Mouse (Mus musculus) MEL (cell line): ENCODE measurements around the gene Tas2r119.

Experiments
- CTCF ChIP-seq, 3 experiments: IDR thresholded peaks in 2 of 3; conservative IDR thresholded peaks in 1 of 3; 2 replicates each; pipeline ENCODE4 v1.5.1; 2011 to 2012; ENCODE audit warnings: low read length in 3 of 3, low read depth in 2 of 3, mild to moderate bottlenecking in 2 of 3, improper control_type of control experiment in 1 of 3, inconsistent platforms in 1 of 3, mixed read lengths in 1 of 3, moderate library complexity in 1 of 3; ENCODE audit not compliant: control insufficient read depth in 1 of 3, insufficient read depth in 1 of 3, poor library complexity in 1 of 3, severe bottlenecking in 1 of 3
- E2F4 ChIP-seq: IDR thresholded peaks from 2 replicates; pipeline ENCODE4 v1.6.1; 2011; ENCODE audit warnings: low read depth, low read length, improper control_type of control experiment, borderline replicate concordance
- ELF1 ChIP-seq: IDR thresholded peaks from 2 replicates; pipeline ENCODE4 v1.6.1; 2014; ENCODE audit warnings: low read depth, mild to moderate bottlenecking, inconsistent platforms, low read length, improper control_type of control experiment, moderate library complexity
- EP300 ChIP-seq, 2 experiments: IDR thresholded peaks; 2 replicates each; pipeline ENCODE4 v1.6.1; 2011; ENCODE audit warnings: improper control_type of control experiment in 2 of 2, low read length in 2 of 2, low read depth in 1 of 2, mild to moderate bottlenecking in 1 of 2
- HCFC1 ChIP-seq: IDR thresholded peaks from 2 replicates; pipeline ENCODE4 v1.6.1; 2012; ENCODE audit warnings: low read depth, mild to moderate bottlenecking, inconsistent platforms, low read length, improper control_type of control experiment, moderate library complexity
- MYB ChIP-seq: IDR thresholded peaks from 2 replicates; pipeline ENCODE4 v1.6.1; 2011; ENCODE audit warnings: mild to moderate bottlenecking, low read depth, low read length, improper control_type of control experiment
- NRF1 ChIP-seq: IDR thresholded peaks from 2 replicates; pipeline ENCODE4 v1.6.1; 2014; ENCODE audit warnings: low read depth, mild to moderate bottlenecking, inconsistent platforms, low read length, improper control_type of control experiment, moderate library complexity; ENCODE audit not compliant: poor library complexity, insufficient read depth, severe bottlenecking
- POLR2A ChIP-seq, 2 experiments: IDR thresholded peaks; 2 replicates each; pipeline ENCODE4 v1.6.1; 2011 to 2012; ENCODE audit warnings: low read length in 2 of 2, mild to moderate bottlenecking in 2 of 2, control low read depth in 1 of 2, improper control_type of control experiment in 1 of 2, low read depth in 1 of 2, moderate library complexity in 1 of 2; ENCODE audit not compliant: control insufficient read depth in 1 of 2, insufficient read depth in 1 of 2, poor library complexity in 1 of 2
- POLR2AphosphoS5 ChIP-seq: IDR thresholded peaks from 2 replicates; pipeline ENCODE4 v1.6.1; 2012; ENCODE audit warnings: low read depth, borderline replicate concordance, mild to moderate bottlenecking, inconsistent platforms, low read length, moderate library complexity, mixed read lengths
- RCOR1 ChIP-seq: IDR thresholded peaks from 2 replicates; pipeline ENCODE4 v1.6.1; 2012; ENCODE audit warnings: low read depth, mild to moderate bottlenecking, inconsistent platforms, low read length, improper control_type of control experiment
- TBP ChIP-seq: IDR thresholded peaks from 2 replicates; pipeline ENCODE4 v1.8.0; 2011; ENCODE audit warnings: low read depth, low read length, improper control_type of control experiment
- ZC3H11A ChIP-seq: IDR thresholded peaks from 2 replicates; pipeline ENCODE4 v1.6.1; 2012; ENCODE audit warnings: low read depth, mild to moderate bottlenecking, inconsistent platforms, low read length, improper control_type of control experiment
- ZKSCAN1 ChIP-seq: IDR thresholded peaks from 2 replicates; pipeline ENCODE4 v1.6.1; 2012; ENCODE audit warnings: low read depth, mild to moderate bottlenecking, inconsistent platforms, low read length, improper control_type of control experiment, moderate library complexity
- ZNF384 ChIP-seq: IDR thresholded peaks from 2 replicates; pipeline ENCODE4 v1.6.1; 2012; ENCODE audit warnings: low read depth, mild to moderate bottlenecking, inconsistent platforms, low read length, improper control_type of control experiment

DNA sequence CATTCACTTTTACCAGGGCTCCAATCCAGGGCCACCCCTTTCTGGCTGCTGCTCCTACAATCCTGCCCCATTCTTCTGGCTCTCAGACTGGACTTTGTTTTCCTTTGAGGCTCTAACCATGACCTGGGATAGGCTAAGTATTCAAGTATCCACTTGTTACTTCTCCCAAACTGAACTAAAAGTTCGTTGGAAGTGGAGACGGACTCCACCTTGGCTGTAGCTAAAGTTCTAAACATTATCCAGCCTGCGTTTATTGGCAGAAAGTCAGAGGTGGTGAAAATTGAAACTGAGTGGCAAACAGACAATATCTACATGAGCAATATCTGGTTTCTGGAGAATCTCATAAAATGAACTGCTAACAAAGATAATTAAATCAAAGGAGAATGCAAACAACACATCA is 12.8 kb downstream of the Tas2r119 start:
- TF ChIP-seq EP300 (IDR thresholded peaks at IDR 0.05; ENCODE audit: low read depth in 1 of 2, low read length in 2 of 2): no peak
- no peak for TF ChIP-seq MYB
- no peak for TF ChIP-seq E2F4
- TF ChIP-seq POLR2AphosphoS5: no peak
- TF ChIP-seq ELF1: no peak
- no peak for TF ChIP-seq CTCF (IDR thresholded peaks at IDR 0.05 in 2 of 3, conservative IDR thresholded peaks at IDR 0.05 in 1 of 3; ENCODE audit: control insufficient read depth in 1 of 3, insufficient read depth in 1 of 3, low read depth in 2 of 3, low read length in 3 of 3, poor library complexity in 1 of 3, severe bottlenecking in 1 of 3)
- no peak for TF ChIP-seq NRF1
- no peak for TF ChIP-seq RCOR1
- TF ChIP-seq POLR2A (IDR thresholded peaks at IDR 0.05; ENCODE audit: control insufficient read depth in 1 of 2, insufficient read depth in 1 of 2, low read depth in 1 of 2, low read length in 2 of 2, poor library complexity in 1 of 2): no peak
- TF ChIP-seq HCFC1: no peak
- no peak for TF ChIP-seq TBP
- TF ChIP-seq ZC3H11A: no peak
- TF ChIP-seq ZKSCAN1: no peak
- TF ChIP-seq ZNF384: no peak
